Mouse (Mus musculus): ENCODE results near the gene Dhx9. TPM values are rescaled to one million over a fixed set of nuclear protein-coding genes. Genes with fewer than 3 reads are reported as not detected.

Gene Dhx9
- total and polyA plus RNA-seq, 3 experiments: 82.0 to 262 (median 170) TPM

GRCm38 (mm10) chr1:153480386-153481024 is 7.0 kb downstream of the Dhx9 start:
- TF ChIP-seq UBTF (IDR thresholded peaks at IDR 0.05; ENCODE audit: borderline replicate concordance, insufficient read depth, low read depth, low read length) (no peak), CHD1 (IDR thresholded peaks at IDR 0.05; ENCODE audit: low read depth, low read length) (no peak), GABPA (IDR thresholded peaks at IDR 0.05; ENCODE audit: low read depth, low read length) (no peak), TAL1 (IDR thresholded peaks at IDR 0.05; ENCODE audit: low read length) (no peak), POLR2A (IDR thresholded peaks at IDR 0.05; ENCODE audit: control insufficient read depth in 1 of 2, insufficient read depth in 1 of 2, low read depth in 1 of 2, low read length in 2 of 2, poor library complexity in 1 of 2) (no peak), CTCF (IDR thresholded peaks at IDR 0.05 in 2 of 3, conservative IDR thresholded peaks at IDR 0.05 in 1 of 3; ENCODE audit: control insufficient read depth in 1 of 3, insufficient read depth in 1 of 3, low read depth in 2 of 3, low read length in 3 of 3, poor library complexity in 1 of 3, severe bottlenecking in 1 of 3) (peak; percentile 61 to 76 (median 64)), GATA1 (IDR thresholded peaks at IDR 0.05; ENCODE audit: low read depth, low read length) (no peak), RCOR1 (IDR thresholded peaks at IDR 0.05; ENCODE audit: low read depth, low read length) (no peak), ZKSCAN1 (IDR thresholded peaks at IDR 0.05; ENCODE audit: low read depth, low read length) (no peak), NRF1 (IDR thresholded peaks at IDR 0.05; ENCODE audit: insufficient read depth, low read depth, low read length, poor library complexity, severe bottlenecking) (no peak), BHLHE40 (IDR thresholded peaks at IDR 0.05; ENCODE audit: borderline replicate concordance, low read depth, low read length) (peak; percentile 18; the same call in 1 of the 2 replicates), ELF1 (IDR thresholded peaks at IDR 0.05; ENCODE audit: low read depth, low read length) (no peak), MYC (IDR thresholded peaks at IDR 0.05; ENCODE audit: low read depth, low read length) (no peak), MEF2A (IDR thresholded peaks at IDR 0.05; ENCODE audit: extremely low read depth, insufficient replicate concordance, low read depth, low read length, poor library complexity, severe bottlenecking) (no peak), KAT2A (conservative IDR thresholded peaks at IDR 0.05; ENCODE audit: low read depth, low read length) (no peak), ZMIZ1 (IDR thresholded peaks at IDR 0.05; ENCODE audit: low read depth, low read length) (peak; percentile 59; the same call in 1 of the 2 replicates), MAFK (IDR thresholded peaks at IDR 0.05; ENCODE audit: borderline replicate concordance, low read depth, low read length) (no peak), EP300 (IDR thresholded peaks at IDR 0.05; ENCODE audit: low read depth in 1 of 2, low read length in 2 of 2) (no peak), USF2 (IDR thresholded peaks at IDR 0.05; ENCODE audit: borderline replicate concordance in 1 of 2, insufficient read depth in 1 of 2, low read depth in 1 of 2, low read length in 2 of 2) (no peak), MAZ (IDR thresholded peaks at IDR 0.05; ENCODE audit: low read depth, low read length) (no peak), CHD2 (IDR thresholded peaks at IDR 0.05; ENCODE audit: low read length) (no peak), E2F4 (IDR thresholded peaks at IDR 0.05; ENCODE audit: borderline replicate concordance, low read depth, low read length) (no peak), ZC3H11A (IDR thresholded peaks at IDR 0.05; ENCODE audit: low read depth, low read length) (no peak), SIN3A (IDR thresholded peaks at IDR 0.05; ENCODE audit: low read length) (0 out of 2 replicates have a peak, but pooled peaks have one; percentile 38), MXI1 (IDR thresholded peaks at IDR 0.05; ENCODE audit: low read depth, low read length) (no peak), MYB (IDR thresholded peaks at IDR 0.05; ENCODE audit: low read depth, low read length) (no peak), SMC3 (IDR thresholded peaks at IDR 0.05; ENCODE audit: low read depth, low read length) (no peak; the same call in 1 of the 2 replicates), TBP (IDR thresholded peaks at IDR 0.05; ENCODE audit: low read depth, low read length) (no peak), ZNF384 (IDR thresholded peaks at IDR 0.05; ENCODE audit: low read depth, low read length) (no peak), POLR2AphosphoS2 (IDR thresholded peaks at IDR 0.05; ENCODE audit: low read length) (no peak), HCFC1 (IDR thresholded peaks at IDR 0.05; ENCODE audit: low read depth, low read length) (0 out of 2 replicates have a peak, but pooled peaks have one; percentile 28), JUND (IDR thresholded peaks at IDR 0.05; ENCODE audit: low read depth, low read length) (0 out of 2 replicates have a peak, but pooled peaks have one; percentile 45), TCF12 (IDR thresholded peaks at IDR 0.05; ENCODE audit: low read depth, low read length) (no peak)
- no peak overlapping the region for H3K4me3 ChIP-seq (ENCODE audit: control insufficient read depth in 1 of 2, insufficient read depth in 1 of 2, low read depth in 2 of 2, low read length in 2 of 2)
- no peaks in the 10 kb centered on the region for H3K27me3 ChIP-seq (ENCODE audit: control insufficient read depth in 1 of 2, insufficient read depth in 2 of 2, low read length in 2 of 2)
- H3K36me3 ChIP-seq (ENCODE audit: control insufficient read depth in 1 of 2, insufficient read depth in 2 of 2, low read length in 2 of 2): peaks cover 62 to 75% of the 10 kb centered on the region in 2 experiments
- H3K9me3 ChIP-seq (replicated peaks; ENCODE audit: insufficient read depth, low read length): no peaks in the 10 kb centered on the region
- DNase-seq (ENCODE audit: low read depth, low spot score): peak; percentile 84
- H3K4me1 ChIP-seq (ENCODE audit: control insufficient read depth in 1 of 2, insufficient read depth in 2 of 2, low read length in 2 of 2): peaks cover 8 to 12% of the 10 kb centered on the region in 2 experiments
- H3K9ac ChIP-seq (ENCODE audit: control insufficient read depth, low read depth, low read length, poor library complexity, severe bottlenecking): no peak overlapping the region
- no peak overlapping the region for H3K27ac ChIP-seq (ENCODE audit: control insufficient read depth, low read depth, low read length)
- H3K79me2 ChIP-seq (ENCODE audit: control insufficient read depth, insufficient read depth, low read length, poor library complexity): peaks cover 54% of the 10 kb centered on the region
